Mouse (Mus musculus) spleen, postnatal 14 days (tissue): ENCODE results near the gene Sec13.

Source experiments
- DNase-seq, 2 experiments: peaks; one replicate each; pipeline ENCODE4 v3.0.0; 2021 to 2022; ENCODE audit warnings: low spot score in 2 of 2

Gene Sec13

DNA sequence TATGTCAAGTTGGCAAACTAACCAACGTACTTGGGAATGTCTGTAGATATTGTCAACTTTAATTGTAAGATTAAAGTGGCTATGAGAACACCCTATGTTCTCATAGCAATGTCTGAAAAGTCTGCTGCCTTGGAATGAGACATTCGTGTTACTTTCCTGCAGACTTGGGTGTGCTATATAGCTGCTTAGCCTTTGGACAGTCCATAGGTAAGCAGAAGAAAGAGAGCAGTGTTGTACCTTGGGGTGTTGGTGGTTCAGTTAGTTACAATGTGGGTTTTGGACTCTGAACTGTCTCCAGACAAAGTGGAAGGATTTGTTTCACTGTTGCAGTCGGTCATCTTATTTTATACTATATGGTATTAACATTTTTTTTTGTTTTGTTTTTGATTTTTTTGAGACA lies 27.8 kb downstream of the Sec13 start:
- no peak for DNase-seq

DNA sequence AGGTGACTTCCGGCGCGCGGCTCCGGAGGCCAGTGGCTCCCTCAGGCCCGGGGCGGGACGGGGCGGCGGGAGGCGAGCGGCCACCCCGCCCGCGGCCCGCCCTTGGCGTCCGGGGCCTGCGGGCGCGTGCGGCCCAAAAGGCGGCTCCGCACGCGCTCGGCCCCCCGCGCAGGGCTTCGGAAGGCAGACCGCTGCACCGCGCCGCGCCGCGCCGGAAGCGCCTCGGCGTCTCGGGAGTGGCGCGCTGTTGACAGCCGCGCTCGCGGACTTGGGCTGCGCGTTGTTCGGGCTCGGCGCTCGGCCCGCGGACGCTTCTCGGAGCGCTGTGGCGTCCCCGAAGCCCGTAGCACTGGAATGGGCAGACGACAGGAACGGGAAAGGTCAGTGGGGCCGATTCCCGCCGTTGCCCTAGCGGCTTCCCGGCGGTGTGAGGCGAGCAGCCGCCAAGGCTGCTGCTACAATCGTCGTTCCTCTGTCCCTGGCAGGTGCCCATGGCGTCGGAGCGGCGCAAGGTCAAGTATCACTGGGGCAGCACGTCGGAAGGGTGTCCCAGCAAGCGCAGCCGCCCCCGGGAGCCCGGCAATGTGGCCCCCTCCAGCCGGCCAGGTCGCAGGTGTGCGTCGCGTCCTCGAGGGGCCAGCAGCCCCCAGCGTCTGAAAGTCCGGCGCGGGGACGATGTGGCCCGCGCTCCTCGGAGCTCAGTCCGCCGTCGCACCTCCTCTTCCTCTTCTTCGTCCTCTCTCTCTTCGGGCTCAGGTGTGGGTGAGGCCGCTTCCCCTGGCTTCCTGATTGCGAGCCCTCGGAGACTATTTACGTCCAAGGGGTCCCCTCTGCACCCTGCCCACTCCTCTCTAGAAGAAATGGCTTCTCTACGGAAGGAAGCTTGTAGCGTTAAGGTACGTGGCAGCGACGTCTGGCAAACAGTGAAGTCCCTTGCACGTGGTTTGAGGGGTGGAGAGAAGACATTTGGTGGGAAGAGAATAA lies 43.0 kb downstream of the Sec13 start:
- peak; percentile 27 to 33 for DNase-seq

DNA sequence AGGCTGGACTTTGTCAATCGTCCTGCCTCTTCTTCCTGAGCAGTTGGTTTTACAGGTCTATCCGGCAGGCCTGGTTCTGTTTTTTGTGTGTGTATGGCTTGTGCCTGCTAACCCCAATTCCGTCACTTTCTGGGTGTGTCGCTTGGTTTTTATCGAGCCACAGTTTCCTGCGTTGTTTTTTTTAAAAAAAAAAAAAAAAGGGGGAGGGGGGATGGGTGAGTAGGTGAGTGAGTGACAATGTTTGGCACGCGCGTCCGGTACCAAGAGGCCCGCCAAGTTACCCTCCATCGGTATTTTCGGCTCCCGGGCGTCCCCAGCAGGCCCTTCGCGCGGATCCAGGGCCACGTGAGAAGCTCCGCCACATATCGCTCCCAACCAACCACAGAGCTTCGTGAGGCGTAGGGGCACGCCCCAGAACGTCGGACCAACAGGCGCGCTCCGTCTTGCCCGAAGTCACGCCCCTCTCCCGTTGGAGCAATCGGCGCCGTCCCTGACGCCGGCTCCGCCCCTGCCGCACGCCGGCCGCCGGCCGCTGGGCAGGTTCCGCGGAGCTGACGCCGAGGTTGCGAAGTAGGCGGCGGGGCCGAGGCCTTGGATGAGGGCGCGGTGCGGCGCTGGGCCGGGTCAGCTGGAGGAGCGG lies 43.8 kb downstream of the Sec13 start, which contains the start of gene Tatdn2:
TSS of gene Tatdn2 (plus strand) at position 469 of the 640 bp plus-strand sequence.
- peak; percentile 91 to 93 for DNase-seq

DNA sequence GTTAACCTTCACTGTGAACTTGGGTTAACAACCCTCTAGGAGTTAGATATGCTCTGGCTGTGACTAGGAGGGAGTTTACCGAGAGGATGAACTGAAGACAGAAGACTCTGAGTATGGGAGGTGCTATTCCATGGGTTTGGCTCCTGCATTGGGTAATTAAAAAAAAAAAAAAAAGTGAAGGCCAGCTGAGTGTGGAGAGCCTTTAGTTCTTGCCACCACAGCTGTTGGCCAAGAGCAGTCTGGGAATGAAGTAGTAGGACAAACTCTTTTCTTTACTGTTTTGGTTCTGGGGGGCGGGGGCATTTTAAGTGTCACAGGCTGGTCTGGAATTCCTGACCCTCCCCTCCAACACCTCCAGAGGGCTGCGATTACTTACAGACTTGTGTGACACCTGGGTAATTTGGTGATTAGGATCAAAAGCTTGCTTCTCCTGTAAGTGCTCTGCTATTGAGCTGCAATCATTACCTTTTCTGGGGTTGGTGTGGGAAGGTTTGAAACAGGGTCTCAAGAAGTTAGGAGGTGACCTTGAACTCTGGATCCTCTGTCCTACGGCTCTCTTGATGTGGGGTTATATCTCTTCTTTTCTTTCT lies 44.7 kb downstream of the Sec13 start:
- DNase-seq, result no peak

DNA sequence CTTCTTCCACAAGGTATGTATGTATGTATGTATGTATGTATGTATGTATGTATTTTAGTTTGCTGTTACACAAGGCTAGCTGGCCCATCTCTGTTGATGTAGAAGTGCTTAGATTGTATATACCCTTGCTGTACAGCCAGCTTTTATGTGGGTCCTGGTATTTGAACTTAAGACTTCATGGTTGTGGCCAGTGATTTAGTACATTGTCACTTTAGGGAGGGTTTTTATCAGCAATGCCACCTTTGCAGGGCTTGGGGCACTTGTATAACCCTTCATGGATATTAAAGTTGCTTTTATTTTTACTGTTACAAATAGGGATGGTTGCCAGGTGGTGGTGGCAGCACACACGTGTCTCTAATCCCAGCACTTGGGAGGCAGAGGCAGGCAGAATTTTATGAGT lies 45.3 kb downstream of the Sec13 start:
- DNase-seq, result no peak

DNA sequence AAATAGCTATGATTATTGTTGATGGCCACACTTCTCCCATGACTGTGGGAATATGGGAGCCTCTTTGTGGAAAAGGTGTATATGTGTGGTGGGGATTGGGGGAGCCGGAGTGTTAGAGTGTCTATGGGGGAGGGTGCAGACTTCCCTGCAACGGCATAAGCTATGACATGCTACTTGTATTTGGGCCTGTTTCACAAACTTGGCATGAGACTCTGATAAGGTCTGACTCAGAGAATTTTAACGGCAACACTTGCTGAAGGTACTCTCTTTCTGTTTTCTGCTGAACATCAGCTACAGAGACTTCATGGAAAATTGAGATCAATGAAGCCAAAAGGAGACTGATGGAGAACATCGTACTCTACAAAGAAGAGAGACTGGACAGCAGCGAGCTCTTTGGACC lies 47.2 kb downstream of the Sec13 start:
- no peak for DNase-seq

DNA sequence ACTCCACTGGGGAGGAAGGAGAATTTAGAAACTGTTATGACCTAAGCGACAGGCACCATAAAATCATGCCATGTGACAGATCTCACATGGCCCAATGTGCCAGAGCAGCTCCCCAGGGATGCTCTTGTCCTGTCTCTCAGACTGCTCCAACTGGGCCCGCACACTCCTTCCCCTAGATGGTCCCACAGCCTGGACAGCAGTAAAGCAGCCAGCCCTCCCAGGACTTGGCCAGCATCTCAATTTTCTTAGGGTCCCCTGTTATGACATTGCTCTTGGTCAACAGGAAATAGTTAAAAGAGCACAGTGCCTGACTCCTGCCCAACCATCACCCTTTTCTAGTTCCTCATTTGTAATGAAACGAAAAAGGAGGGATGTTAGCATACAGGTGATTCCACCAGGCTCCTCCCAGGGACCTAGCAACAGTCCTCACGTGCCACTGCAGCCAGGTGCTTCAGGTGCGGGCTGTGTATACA lies 47.8 kb downstream of the Sec13 start:
- no peak for DNase-seq

DNA sequence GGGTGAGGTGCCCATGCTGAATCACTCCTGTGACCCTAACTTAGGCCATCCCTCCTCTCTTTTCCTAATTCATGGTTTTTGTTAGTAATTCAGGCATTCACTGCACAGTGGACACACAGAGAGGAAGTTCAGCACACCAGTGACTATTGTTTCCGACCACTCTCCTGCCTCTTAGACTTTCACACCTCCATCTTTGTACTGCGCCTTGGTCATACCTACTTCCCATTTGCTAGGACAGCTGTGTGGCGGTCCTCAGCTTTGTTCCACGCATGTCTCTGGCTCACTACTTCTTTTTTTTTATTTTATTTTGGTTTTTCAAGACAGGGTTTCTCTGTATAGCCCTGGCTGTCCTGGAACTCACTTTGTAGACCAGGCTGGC lies 49.5 kb downstream of the Sec13 start:
- DNase-seq, result no peak

DNA sequence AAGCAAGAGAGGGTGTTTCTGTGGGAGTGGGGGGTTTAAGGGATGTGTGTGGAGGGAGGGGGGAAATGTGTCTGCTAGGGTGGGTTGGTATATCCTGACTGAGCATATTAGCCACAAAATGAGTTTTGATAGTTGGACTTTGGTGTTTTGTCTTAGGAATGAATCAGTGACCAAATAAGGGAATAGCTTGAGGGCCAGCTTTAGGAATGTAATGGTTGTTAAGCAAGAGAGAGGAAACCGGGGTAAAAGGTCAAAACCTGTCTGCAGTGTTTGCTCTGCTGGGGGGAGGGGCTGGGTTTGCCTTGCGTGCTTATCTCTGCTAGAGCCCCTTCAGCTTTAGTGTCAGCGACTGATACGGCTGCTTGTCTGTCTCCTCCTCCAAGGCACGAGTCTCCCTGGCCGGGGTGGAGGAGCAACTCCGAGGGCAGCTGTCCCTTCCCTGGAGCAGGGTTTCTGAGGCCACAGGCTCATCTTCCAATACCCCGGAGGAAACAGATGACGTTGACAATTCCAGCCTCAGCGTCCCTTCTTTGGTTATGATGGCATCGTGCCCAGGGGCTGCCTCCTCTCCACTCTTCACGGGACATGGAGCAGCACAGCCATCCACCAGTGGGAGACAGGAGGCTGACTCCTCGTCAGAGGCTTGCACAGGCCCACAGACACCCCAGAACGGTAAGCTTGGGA lies 50.0 kb downstream of the Sec13 start:
- peak; percentile 26 to 35 for DNase-seq

DNA sequence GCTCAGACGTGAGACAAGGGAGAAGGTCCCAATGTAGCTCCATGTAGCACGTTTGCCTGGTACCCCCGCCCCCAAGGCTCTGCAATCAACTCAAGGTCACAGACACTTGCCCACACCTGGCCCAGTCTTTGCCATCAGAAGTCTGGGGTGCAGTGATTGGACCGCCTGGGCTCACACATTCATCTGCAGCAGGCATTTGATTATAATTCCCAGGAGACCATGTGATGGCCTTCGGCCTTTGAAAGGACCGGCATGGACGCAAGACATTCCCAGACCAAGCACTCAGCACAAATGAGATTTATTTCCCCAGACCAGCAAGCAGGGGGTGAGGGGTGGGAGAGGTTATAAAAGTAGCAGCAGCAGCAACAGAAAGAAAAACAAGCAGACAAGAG lies 50.5 kb downstream of the Sec13 start:
- no peak for DNase-seq

DNA sequence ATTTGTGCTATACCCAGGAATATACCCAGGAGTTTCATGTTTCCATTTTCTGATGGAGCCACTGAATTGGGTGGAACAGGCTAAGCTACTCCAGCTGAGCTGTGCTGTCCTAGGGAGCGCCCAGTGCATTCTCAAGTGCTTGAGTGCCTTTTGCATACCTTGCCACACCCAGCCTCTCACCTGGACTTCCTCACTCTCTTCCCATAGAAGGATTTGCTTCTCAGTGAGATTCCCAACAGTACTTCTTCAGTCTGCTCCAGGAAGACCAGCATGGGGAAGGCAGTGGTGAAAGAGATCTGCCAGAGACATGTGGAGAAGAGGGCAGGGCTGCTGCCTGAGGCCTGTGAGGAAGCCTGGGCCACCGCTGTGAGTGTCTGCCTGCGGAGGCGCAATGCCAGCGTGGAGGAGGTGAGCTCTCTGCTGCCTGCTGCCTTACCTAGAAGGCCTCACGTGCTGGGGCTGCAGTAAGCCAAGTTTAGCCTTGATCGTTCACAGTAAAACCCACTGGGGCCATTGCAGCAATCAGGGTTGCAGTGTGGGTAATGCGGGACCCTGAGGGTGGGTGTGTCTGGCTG lies 53.9 kb downstream of the Sec13 start:
- DNase-seq, result no peak

DNA sequence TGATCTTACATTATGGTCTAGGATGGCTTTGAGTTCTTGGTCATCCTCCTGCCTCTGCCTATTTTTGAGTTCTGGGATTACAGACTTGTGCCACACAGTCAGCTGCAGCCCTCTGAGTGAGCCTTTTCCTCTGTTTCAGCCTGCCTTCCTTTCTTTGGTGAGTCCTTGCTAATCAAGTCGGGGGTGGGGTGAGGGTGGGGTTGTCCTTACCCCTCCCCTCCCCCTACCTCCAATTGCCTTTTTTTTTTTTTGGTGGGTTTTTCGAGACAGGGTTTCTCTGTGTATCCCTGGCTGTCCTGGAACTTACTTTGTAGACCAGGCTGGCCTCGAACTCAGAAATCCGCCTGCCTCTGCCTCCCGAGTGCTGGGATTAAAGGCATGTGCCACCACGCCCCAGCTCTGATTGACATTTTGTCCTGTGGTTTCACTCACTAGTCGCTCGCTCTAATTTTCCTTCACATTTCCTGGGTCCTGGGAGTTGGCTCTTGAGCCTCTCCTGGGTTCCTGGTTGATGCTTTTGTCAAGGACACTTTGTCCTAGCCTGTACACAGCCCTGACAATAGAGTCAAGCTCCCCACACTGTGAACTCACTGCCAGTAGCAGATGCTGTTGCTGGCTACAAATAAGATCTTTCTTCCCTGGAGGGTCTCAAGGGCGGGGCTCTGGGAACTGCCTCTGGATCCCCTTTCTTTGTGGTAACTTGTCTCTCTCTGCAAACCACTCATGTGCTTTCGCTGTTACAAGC lies 57.3 kb downstream of the Sec13 start:
- DNase-seq, result no peak

DNA sequence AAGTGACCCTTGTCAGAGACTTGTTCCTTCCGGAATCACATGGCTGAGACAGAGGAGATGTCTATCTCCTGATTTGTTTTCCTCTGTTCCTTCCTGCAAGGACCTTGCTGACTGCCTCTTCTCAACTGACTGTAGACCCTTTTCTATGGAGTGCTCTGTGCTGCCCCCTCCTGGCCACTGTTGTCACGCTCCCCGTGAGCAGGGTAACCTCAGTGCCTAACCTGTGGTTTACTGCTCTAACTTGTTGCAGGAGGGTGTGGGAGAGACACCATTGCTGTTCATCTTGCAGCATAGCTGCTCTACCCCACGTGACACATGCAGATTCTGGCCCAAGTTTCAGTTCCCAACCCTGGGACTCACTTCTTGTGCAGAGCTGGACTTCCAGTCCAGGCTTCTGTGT lies 59.3 kb downstream of the Sec13 start:
- peak; percentile 80 to 88 for DNase-seq

DNA sequence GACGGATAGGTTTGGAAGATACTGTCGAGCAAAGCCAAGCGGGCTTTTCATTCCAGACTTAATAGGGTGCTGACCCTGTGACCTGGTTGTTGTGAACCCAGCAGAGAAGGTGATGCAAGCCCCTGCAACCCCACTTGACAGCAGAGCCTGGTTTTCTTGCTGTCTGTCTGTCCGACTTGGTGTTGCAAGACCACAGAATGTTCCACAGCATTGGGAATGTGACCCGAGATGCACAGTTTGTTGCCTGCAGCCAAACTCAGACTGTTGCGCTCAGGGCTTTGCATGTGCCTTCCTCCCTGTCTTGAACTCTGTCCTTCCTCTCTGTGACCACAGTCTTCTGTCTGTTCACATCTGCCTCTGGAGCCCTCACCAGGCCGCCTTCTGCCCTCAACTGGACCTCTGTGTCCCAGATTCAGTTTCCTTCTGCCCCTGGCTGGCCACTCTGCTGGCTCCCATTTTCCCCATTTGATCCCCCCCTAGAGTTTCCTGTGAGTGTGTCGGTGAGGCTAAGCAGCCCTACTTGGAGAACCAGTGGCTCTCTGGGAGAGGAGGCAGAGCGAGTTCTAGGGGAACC lies 60.5 kb downstream of the Sec13 start:
- DNase-seq, result no peak

DNA sequence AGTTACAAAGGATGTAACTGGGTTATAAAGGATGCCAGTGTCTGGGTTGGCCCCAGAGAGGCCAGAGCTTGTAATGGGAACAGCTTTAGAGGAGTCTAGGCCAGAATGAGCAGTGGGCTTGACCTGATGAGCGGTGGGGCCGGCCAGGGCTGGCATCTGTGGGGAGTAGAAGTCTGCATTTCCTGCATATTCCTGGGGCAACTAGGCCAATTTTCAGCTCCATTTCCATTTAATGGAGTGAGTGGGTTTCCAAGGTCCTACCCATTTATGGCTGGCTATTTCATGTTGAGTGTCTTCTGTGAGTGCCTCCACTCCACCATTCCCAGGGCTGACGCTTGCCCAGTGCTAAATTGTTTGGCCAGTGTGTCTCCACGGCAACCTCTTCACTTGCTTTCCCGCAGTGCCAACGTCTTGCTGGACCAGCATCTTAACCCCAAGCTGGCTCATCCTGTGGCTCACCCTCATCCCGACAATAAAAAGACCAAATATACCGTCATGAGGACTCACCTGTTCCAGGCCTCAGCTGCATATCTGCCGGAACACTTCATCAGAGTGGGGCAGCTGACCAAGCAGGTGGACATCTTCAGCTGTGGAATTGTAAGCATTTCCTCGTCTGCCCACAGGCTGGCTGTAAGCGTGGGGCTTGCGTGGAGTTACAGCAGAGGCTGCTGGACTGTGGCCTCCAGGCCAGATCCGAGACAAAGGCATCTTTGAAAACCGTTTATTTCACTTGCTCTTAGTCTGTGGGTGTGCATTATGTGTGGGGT lies 62.1 kb downstream of the Sec13 start:
- no peak for DNase-seq
